Mouse (Mus musculus) layer of hippocampus, adult 9-10 months (tissue): ENCODE measurements around the gene Rnft1.
"Not testable (repeated sequence)": the region's sequence is repeated elsewhere in the genome, so short reads cannot be mapped to it uniquely, and the experiment has no call there.

Experiments used
- DNase-seq: peaks from one replicate; pipeline ENCODE4 v3.0.0; 2022; ENCODE audit warnings: low spot score

Gene Rnft1

GRCm38 (mm10) chr11:86519751-86520150 lies 35.3 kb downstream of the Rnft1 start:
- DNase-seq, result no peak

- DNase-seq, result no peak
These were observed 43.1 kb downstream of the Rnft1 start for GRCm38 (mm10) chr11:86527528-86527927.

GRCm38 (mm10) chr11:86532834-86533233 lies 48.4 kb downstream of the Rnft1 start:
- DNase-seq, result no peak

GRCm38 (mm10) chr11:86533302-86533701 lies 48.8 kb downstream of the Rnft1 start:
- not testable (repeated sequence) for DNase-seq

- DNase-seq, result no peak
These were observed 49.9 kb downstream of the Rnft1 start for GRCm38 (mm10) chr11:86534201-86534910.

GRCm38 (mm10) chr11:86538786-86539185 lies 54.3 kb downstream of the Rnft1 start:
- DNase-seq, result no peak

GRCm38 (mm10) chr11:86539716-86540475 lies 55.4 kb downstream of the Rnft1 start:
- DNase-seq, result no peak

- no peak for DNase-seq
These were observed 56.0 kb downstream of the Rnft1 start for GRCm38 (mm10) chr11:86540476-86540845.

GRCm38 (mm10) chr11:86542851-86543250 lies 58.4 kb downstream of the Rnft1 start:
- DNase-seq, result no peak

- DNase-seq, result no peak
These were observed 59.6 kb downstream of the Rnft1 start for GRCm38 (mm10) chr11:86543960-86544638.

- DNase-seq, result peak; percentile 97
These were observed 60.3 kb downstream of the Rnft1 start, which contains the start of the genes Rps6kb1 and Tubd1 for GRCm38 (mm10) chr11:86544639-86545299. Gene Rps6kb1, minus strand, starts transcription at chr11:86544805. Gene Tubd1, plus strand, starts transcription at chr11:86544991.

GRCm38 (mm10) chr11:86545556-86545955 lies 61.1 kb downstream of the Rnft1 start:
- no peak for DNase-seq

- no peak for DNase-seq
These were observed 63.0 kb downstream of the Rnft1 start for GRCm38 (mm10) chr11:86547412-86547811.
